Mouse (Mus musculus): ENCODE results near the gene Cip2a. TPM values are rescaled to one million over a fixed set of nuclear protein-coding genes. Genes with fewer than 3 reads are reported as not detected.

Cip2a gene
- polyA plus RNA-seq, 1 experiment: 23.7 TPM

- no peaks in the 10 kb centered on the region for H3K4me1 ChIP-seq (ENCODE audit: control insufficient read depth, insufficient read depth, low read length)
- no peak overlapping the region for H3K4me3 ChIP-seq (ENCODE audit: insufficient read depth, low read length)
- no peak for TF ChIP-seq POLR2A (IDR thresholded peaks at IDR 0.05; ENCODE audit: borderline replicate concordance, low read depth, low read length)
- no peak for TF ChIP-seq CTCF (IDR thresholded peaks at IDR 0.05; ENCODE audit: low read depth, low read length)
- no peak overlapping the region for H3K27ac ChIP-seq (ENCODE audit: insufficient read depth, low read depth, low read length)
Observed at GRCm38 (mm10) chr16:49004151-49004550, 10.2 kb downstream of the Cip2a start.

- TF ChIP-seq CTCF (IDR thresholded peaks at IDR 0.05; ENCODE audit: low read depth, low read length) (no peak), POLR2A (IDR thresholded peaks at IDR 0.05; ENCODE audit: borderline replicate concordance, low read depth, low read length) (no peak)
- Histone ChIP-seq H3K4me3 (ENCODE audit: insufficient read depth, low read length) (no peak overlapping the region), H3K4me1 (ENCODE audit: control insufficient read depth, insufficient read depth, low read length) (no peaks in the 10 kb centered on the region), H3K27ac (ENCODE audit: insufficient read depth, low read depth, low read length) (no peak overlapping the region)
Observed at GRCm38 (mm10) chr16:49016620-49017332, 22.8 kb downstream of the Cip2a start.

- Histone ChIP-seq H3K4me1 (ENCODE audit: control insufficient read depth, insufficient read depth, low read length) (no peaks in the 10 kb centered on the region), H3K4me3 (ENCODE audit: insufficient read depth, low read length) (no peak overlapping the region), H3K27ac (ENCODE audit: insufficient read depth, low read depth, low read length) (no peak overlapping the region)
- no peak for TF ChIP-seq POLR2A (IDR thresholded peaks at IDR 0.05; ENCODE audit: borderline replicate concordance, low read depth, low read length)
- no peak for TF ChIP-seq CTCF (IDR thresholded peaks at IDR 0.05; ENCODE audit: low read depth, low read length)
Observed at GRCm38 (mm10) chr16:49035852-49036251, 41.9 kb downstream of the Cip2a start.

- no peak overlapping the region for H3K4me3 ChIP-seq (ENCODE audit: insufficient read depth, low read length)
- TF ChIP-seq CTCF (IDR thresholded peaks at IDR 0.05; ENCODE audit: low read depth, low read length) (no peak), POLR2A (IDR thresholded peaks at IDR 0.05; ENCODE audit: borderline replicate concordance, low read depth, low read length) (no peak)
- no peak overlapping the region for H3K27ac ChIP-seq (ENCODE audit: insufficient read depth, low read depth, low read length)
- H3K4me1 ChIP-seq (ENCODE audit: control insufficient read depth, insufficient read depth, low read length): no peaks in the 10 kb centered on the region
Observed at GRCm38 (mm10) chr16:49037771-49038170, 43.8 kb downstream of the Cip2a start.

GRCm38 (mm10) chr16:49040554-49041221, 46.7 kb downstream of the Cip2a start:
- no peak overlapping the region for H3K27ac ChIP-seq (ENCODE audit: insufficient read depth, low read depth, low read length)
- TF ChIP-seq CTCF (IDR thresholded peaks at IDR 0.05; ENCODE audit: low read depth, low read length): no peak
- TF ChIP-seq POLR2A (IDR thresholded peaks at IDR 0.05; ENCODE audit: borderline replicate concordance, low read depth, low read length): no peak
- no peaks in the 10 kb centered on the region for H3K4me1 ChIP-seq (ENCODE audit: control insufficient read depth, insufficient read depth, low read length)
- H3K4me3 ChIP-seq (ENCODE audit: insufficient read depth, low read length): no peak overlapping the region

GRCm38 (mm10) chr16:49049214-49049613, 55.2 kb downstream of the Cip2a start:
- no peak for TF ChIP-seq POLR2A (IDR thresholded peaks at IDR 0.05; ENCODE audit: borderline replicate concordance, low read depth, low read length)
- no peak for TF ChIP-seq CTCF (IDR thresholded peaks at IDR 0.05; ENCODE audit: low read depth, low read length)
- H3K27ac ChIP-seq (ENCODE audit: insufficient read depth, low read depth, low read length): no peak overlapping the region
- H3K4me1 ChIP-seq (ENCODE audit: control insufficient read depth, insufficient read depth, low read length): peaks cover 6% of the 10 kb centered on the region
- no peak overlapping the region for H3K4me3 ChIP-seq (ENCODE audit: insufficient read depth, low read length)

- Histone ChIP-seq H3K4me3 (ENCODE audit: insufficient read depth, low read length) (no peak within 1 kb of the TSS), H3K27ac (ENCODE audit: insufficient read depth, low read depth, low read length) (no peak within 1 kb of the TSS), H3K4me1 (ENCODE audit: control insufficient read depth, insufficient read depth, low read length) (no peaks in the 10 kb centered on the region)
- TF ChIP-seq POLR2A (IDR thresholded peaks at IDR 0.05; ENCODE audit: borderline replicate concordance, low read depth, low read length): no peak
- TF ChIP-seq CTCF (IDR thresholded peaks at IDR 0.05; ENCODE audit: low read depth, low read length): no peak
Observed at GRCm38 (mm10) chr16:49057186-49057585, 63.2 kb downstream of the Cip2a start, which contains the start of gene Myh15. Myh15 (plus strand) TSS chr16:49057486.

Other genes starting within 250 kb of the Cip2a start
- gene Trat1, start 222.2 kb upstream of the Cip2a start, polyA plus RNA-seq (2012; ENCODE audit: insufficient read depth, insufficient read length, missing spikeins): not detected in 2 replicates
- gene Retnlb, start 177.3 kb upstream of the Cip2a start, polyA plus RNA-seq (2012; ENCODE audit: insufficient read depth, insufficient read length, missing spikeins): not detected in 2 replicates
- gene Retnla, start 151.6 kb upstream of the Cip2a start, polyA plus RNA-seq (2012; ENCODE audit: insufficient read depth, insufficient read length, missing spikeins): 1.3 TPM in 1 of 2 replicates, not detected in the other
- gene Retnlg, start 121.6 kb upstream of the Cip2a start, polyA plus RNA-seq (2012; ENCODE audit: insufficient read depth, insufficient read length, missing spikeins): not detected in 2 replicates
- gene Dzip3, start within 50 bp of the Cip2a start, polyA plus RNA-seq (2012; ENCODE audit: insufficient read depth, insufficient read length, missing spikeins): 6.6 and 13.1 TPM in 2 replicates
- not detected in 2 replicates for gene Myh15, start 63.3 kb downstream of the Cip2a start, polyA plus RNA-seq (2012; ENCODE audit: insufficient read depth, insufficient read length, missing spikeins)

All from bone marrow macrophage, adult 2 months (primary cell).